Mouse (Mus musculus): ENCODE results near the gene Dclre1b. TPM values are rescaled to one million over a fixed set of nuclear protein-coding genes. Genes with fewer than 3 reads are reported as not detected.

The Dclre1b gene
- total RNA-seq, 4 experiments from 2014 or later: 11.2 to 14.7 (median 14.1) TPM

DNA sequence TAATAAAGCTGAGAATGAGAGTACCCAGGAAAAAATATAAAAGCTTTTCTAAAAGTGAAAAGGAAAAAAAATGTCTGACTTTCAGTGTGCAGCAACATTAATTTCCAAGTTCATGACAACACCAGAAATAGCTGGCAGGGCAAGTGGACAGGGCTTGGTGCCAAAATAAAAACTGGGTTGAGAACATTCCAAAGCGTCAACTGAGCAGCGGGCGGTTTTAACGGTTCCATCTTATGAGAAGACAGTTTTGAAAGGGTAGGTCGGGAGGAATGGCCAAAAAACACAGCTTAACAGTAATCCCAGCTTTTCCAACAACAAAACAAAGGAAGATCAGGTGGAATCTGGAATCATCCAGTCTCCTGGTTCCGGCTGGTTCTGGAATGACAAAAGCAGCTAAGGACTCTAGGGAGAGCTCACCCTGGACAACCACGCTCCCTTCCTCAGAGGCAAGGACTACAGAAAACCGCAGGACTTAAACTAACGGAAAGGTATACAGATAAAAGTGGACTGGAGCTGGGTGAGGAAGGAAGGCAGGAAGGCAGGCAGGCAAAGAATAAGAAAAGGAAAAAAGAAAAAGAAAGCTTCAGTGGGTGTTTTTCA lies 37.6 kb downstream of the Dclre1b start:
- DNase-seq: peak; percentile 78

DNA sequence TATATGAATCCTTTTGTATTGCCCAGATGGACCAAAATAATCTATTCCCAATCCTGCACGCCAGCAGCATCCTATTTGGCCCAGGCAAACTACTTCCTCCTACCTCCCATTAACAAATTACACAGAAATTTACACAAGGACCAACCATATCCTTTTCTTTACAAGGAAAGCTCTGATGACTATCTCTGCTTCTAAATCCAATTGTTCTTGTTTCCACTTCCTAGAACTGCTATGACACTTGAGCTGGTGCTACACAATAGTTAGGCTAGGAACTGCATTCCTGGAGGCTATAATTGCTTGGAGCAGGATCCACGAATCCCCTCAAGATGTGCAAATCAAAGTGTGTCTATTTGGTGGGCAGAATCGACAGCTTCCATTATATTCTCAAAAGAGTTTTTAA lies 42.5 kb downstream of the Dclre1b start:
- DNase-seq: no peak

GRCm38 (mm10) chr3:103759261-103759970 lies 49.8 kb downstream of the Dclre1b start:
- no peak for DNase-seq

DNA sequence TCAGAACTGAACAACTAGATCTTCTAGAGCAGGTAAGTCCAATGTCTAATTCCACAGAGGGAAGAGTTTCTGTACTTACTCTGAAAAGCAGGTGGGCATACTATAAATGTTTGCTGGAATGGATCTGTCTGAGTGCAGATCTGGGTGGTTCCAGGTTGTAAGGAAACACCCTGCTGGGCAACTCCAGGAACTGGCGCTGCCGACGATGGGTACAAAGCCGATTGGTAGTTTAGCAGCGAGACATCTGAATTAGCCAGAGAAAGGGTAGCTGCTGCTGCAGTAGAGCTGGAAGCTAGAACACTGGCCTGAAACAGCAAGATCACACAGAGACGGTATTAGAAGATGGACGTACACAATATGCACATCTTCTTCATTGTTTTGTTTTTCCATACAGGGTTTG lies 50.8 kb downstream of the Dclre1b start:
- DNase-seq: no peak

GRCm38 (mm10) chr3:103756920-103757319 lies 52.3 kb downstream of the Dclre1b start:
- DNase-seq: no peak

DNA sequence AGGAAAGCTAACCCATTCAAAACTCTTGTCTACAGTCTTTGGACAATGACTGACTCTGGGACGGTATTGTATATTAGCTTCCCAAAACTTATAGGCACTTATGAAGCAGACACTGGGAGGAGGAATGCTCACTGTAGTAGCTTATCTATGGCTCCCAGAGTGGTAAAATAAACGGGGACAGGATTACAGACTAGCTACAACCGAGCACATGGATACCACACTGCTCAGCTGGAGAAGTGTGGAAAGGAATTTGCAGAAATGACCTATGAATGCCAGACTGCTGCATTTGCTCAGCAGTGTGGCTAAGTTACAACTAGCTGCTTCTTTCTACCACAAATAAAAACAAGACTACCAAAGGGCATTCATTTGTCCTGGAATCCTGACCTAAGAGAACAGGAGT lies 53.9 kb downstream of the Dclre1b start:
- DNase-seq: no peak

GRCm38 (mm10) chr3:103751558-103751957 lies 57.7 kb downstream of the Dclre1b start:
- DNase-seq: no peak

Other genes starting within 250 kb of the Dclre1b start
- not detected for gene Syt6, start 234.2 kb downstream of the Dclre1b start, total RNA-seq (2022)
- 1 to 10 TPM in 2 of 4 experiments, under 1 TPM in 2; 0.18 to 3.2 (median 1.4) TPM for gene Atg4a-ps, start 163.4 kb downstream of the Dclre1b start, total RNA-seq (2022)
- 10 to 100 TPM; 14.4 to 25.6 (median 20.0) TPM for gene Olfml3, start 71.4 kb downstream of the Dclre1b start, total RNA-seq (2022)
- gene Gm10964, start 70.1 kb downstream of the Dclre1b start, total RNA-seq (2022): not detected
- 100 to 1,000 TPM; 103 to 160 (median 130) TPM for gene Hipk1, start 17.9 kb downstream of the Dclre1b start, total RNA-seq (2022)
- 10 to 100 TPM; 18.0 to 21.1 (median 20.2) TPM for gene Ap4b1, start 76 bp upstream of the Dclre1b start, total RNA-seq (2022)
- not detected for gene Gm43064, start 129 bp upstream of the Dclre1b start, total RNA-seq (2022)
- under 1 TPM in 3 of 4 experiments, not detected in 1; 0.24 to 0.49 (median 0.38) TPM for gene Bcl2l15, start 23.2 kb upstream of the Dclre1b start, total RNA-seq (2022)
- 1 to 10 TPM; 1.6 to 2.7 (median 2.3) TPM for gene Ptpn22, start 50.4 kb upstream of the Dclre1b start, total RNA-seq (2022)
- gene Rsbn1, start 104.7 kb upstream of the Dclre1b start, total RNA-seq (2022): 10 to 100 TPM; 18.8 to 23.4 (median 21.5) TPM
- 10 to 100 TPM; 17.9 to 26.8 (median 22.1) TPM for gene Phtf1, start 158.7 kb upstream of the Dclre1b start, total RNA-seq (2022)

Measured in adrenal gland, adult 8-10 months (tissue).